Mouse (Mus musculus): ENCODE results near the gene Rapsn. TPM values are rescaled to one million over a fixed set of nuclear protein-coding genes. Genes with fewer than 3 reads are reported as not detected.

Gene Rapsn
- total and polyA plus RNA-seq, 3 experiments = 0.10 TPM; not detected in 2

GRCm38 (mm10) chr2:91023131-91023530 lies 12.3 kb upstream of the Rapsn start:
- no peak for TF ChIP-seq RAD21 (IDR thresholded peaks at IDR 0.05; ENCODE audit: low read depth, low read length)
- TF ChIP-seq NRF1 (IDR thresholded peaks at IDR 0.05; ENCODE audit: insufficient read depth, low read depth, low read length, poor library complexity, severe bottlenecking) = no peak
- no peak for TF ChIP-seq SIN3A (IDR thresholded peaks at IDR 0.05; ENCODE audit: low read length)
- TF ChIP-seq GABPA (IDR thresholded peaks at IDR 0.05; ENCODE audit: low read depth, low read length) = no peak
- no peak for TF ChIP-seq EP300 (IDR thresholded peaks at IDR 0.05; ENCODE audit: low read depth in 1 of 2, low read length in 2 of 2)
- TF ChIP-seq ZMIZ1 (IDR thresholded peaks at IDR 0.05; ENCODE audit: low read depth, low read length) = no peak
- TF ChIP-seq NELFE (IDR thresholded peaks at IDR 0.05; ENCODE audit: low read depth, low read length) = no peak
- no peak for TF ChIP-seq ELF1 (IDR thresholded peaks at IDR 0.05; ENCODE audit: low read depth, low read length)
- H3K27ac ChIP-seq (ENCODE audit: control insufficient read depth, low read depth, low read length) = no peak overlapping the region
- H3K4me3 ChIP-seq (ENCODE audit: control insufficient read depth in 1 of 2, insufficient read depth in 1 of 2, low read depth in 2 of 2, low read length in 2 of 2) = no peak overlapping the region
- no peaks in the 10 kb centered on the region for H3K27me3 ChIP-seq (ENCODE audit: control insufficient read depth in 1 of 2, insufficient read depth in 2 of 2, low read length in 2 of 2)
- H3K9ac ChIP-seq (ENCODE audit: control insufficient read depth, low read depth, low read length, poor library complexity, severe bottlenecking) = no peak overlapping the region
- no peaks in the 10 kb centered on the region for H3K79me2 ChIP-seq (ENCODE audit: control insufficient read depth, insufficient read depth, low read length, poor library complexity)
- no peak for DNase-seq (ENCODE audit: low read depth, low spot score)
- peaks cover 0 to 15% of the 10 kb centered on the region in 2 experiments; a peak in 2 of 4 replicates for H3K36me3 ChIP-seq (ENCODE audit: control insufficient read depth in 1 of 2, insufficient read depth in 2 of 2, low read length in 2 of 2)
- H3K4me1 ChIP-seq (ENCODE audit: control insufficient read depth in 1 of 2, insufficient read depth in 2 of 2, low read length in 2 of 2) = peaks cover 3 to 16% of the 10 kb centered on the region in 2 experiments
- no peaks in the 10 kb centered on the region for H3K9me3 ChIP-seq (replicated peaks; ENCODE audit: insufficient read depth, low read length)

GRCm38 (mm10) chr2:91023956-91024355 lies 11.5 kb upstream of the Rapsn start:
- no peaks in the 10 kb centered on the region for H3K9me3 ChIP-seq (replicated peaks; ENCODE audit: insufficient read depth, low read length)
- H3K9ac ChIP-seq (ENCODE audit: control insufficient read depth, low read depth, low read length, poor library complexity, severe bottlenecking) = no peak overlapping the region
- H3K27me3 ChIP-seq (ENCODE audit: control insufficient read depth in 1 of 2, insufficient read depth in 2 of 2, low read length in 2 of 2) = no peaks in the 10 kb centered on the region
- DNase-seq (ENCODE audit: low read depth, low spot score) = peak; percentile 37
- H3K36me3 ChIP-seq (ENCODE audit: control insufficient read depth in 1 of 2, insufficient read depth in 2 of 2, low read length in 2 of 2) = peaks cover 0 to 19% of the 10 kb centered on the region in 2 experiments; a peak in 2 of 4 replicates
- no peak overlapping the region for H3K4me3 ChIP-seq (ENCODE audit: control insufficient read depth in 1 of 2, insufficient read depth in 1 of 2, low read depth in 2 of 2, low read length in 2 of 2)
- TF ChIP-seq TAL1 (IDR thresholded peaks at IDR 0.05; ENCODE audit: low read length) = no peak
- TF ChIP-seq SIN3A (IDR thresholded peaks at IDR 0.05; ENCODE audit: low read length) = no peak
- TF ChIP-seq ZNF384 (IDR thresholded peaks at IDR 0.05; ENCODE audit: low read depth, low read length) = no peak
- TF ChIP-seq HCFC1 (IDR thresholded peaks at IDR 0.05; ENCODE audit: low read depth, low read length) = no peak
- peaks cover 6 to 22% of the 10 kb centered on the region in 2 experiments for H3K4me1 ChIP-seq (ENCODE audit: control insufficient read depth in 1 of 2, insufficient read depth in 2 of 2, low read length in 2 of 2)
- H3K27ac ChIP-seq (ENCODE audit: control insufficient read depth, low read depth, low read length) = no peak overlapping the region
- H3K79me2 ChIP-seq (ENCODE audit: control insufficient read depth, insufficient read depth, low read length, poor library complexity) = no peaks in the 10 kb centered on the region

GRCm38 (mm10) chr2:91025081-91025516 lies 10.3 kb upstream of the Rapsn start:
- no peak overlapping the region for H3K27ac ChIP-seq (ENCODE audit: control insufficient read depth, low read depth, low read length)
- no peak for DNase-seq (ENCODE audit: low read depth, low spot score)
- no peaks in the 10 kb centered on the region for H3K9me3 ChIP-seq (replicated peaks; ENCODE audit: insufficient read depth, low read length)
- peaks cover 0 to 19% of the 10 kb centered on the region in 2 experiments; a peak in 2 of 4 replicates for H3K36me3 ChIP-seq (ENCODE audit: control insufficient read depth in 1 of 2, insufficient read depth in 2 of 2, low read length in 2 of 2)
- H3K4me1 ChIP-seq (ENCODE audit: control insufficient read depth in 1 of 2, insufficient read depth in 2 of 2, low read length in 2 of 2) = peaks cover 6 to 22% of the 10 kb centered on the region in 2 experiments
- no peak overlapping the region for H3K9ac ChIP-seq (ENCODE audit: control insufficient read depth, low read depth, low read length, poor library complexity, severe bottlenecking)
- no peaks in the 10 kb centered on the region for H3K27me3 ChIP-seq (ENCODE audit: control insufficient read depth in 1 of 2, insufficient read depth in 2 of 2, low read length in 2 of 2)
- H3K79me2 ChIP-seq (ENCODE audit: control insufficient read depth, insufficient read depth, low read length, poor library complexity) = no peaks in the 10 kb centered on the region
- TF ChIP-seq SIN3A (IDR thresholded peaks at IDR 0.05; ENCODE audit: low read length) = no peak
- no peak for TF ChIP-seq MYB (IDR thresholded peaks at IDR 0.05; ENCODE audit: low read depth, low read length)
- no peak for TF ChIP-seq MEF2A (IDR thresholded peaks at IDR 0.05; ENCODE audit: extremely low read depth, insufficient replicate concordance, low read depth, low read length, poor library complexity, severe bottlenecking)
- no peak for TF ChIP-seq ZKSCAN1 (IDR thresholded peaks at IDR 0.05; ENCODE audit: low read depth, low read length)
- TF ChIP-seq CHD1 (IDR thresholded peaks at IDR 0.05; ENCODE audit: low read depth, low read length) = no peak
- no peak for TF ChIP-seq RCOR1 (IDR thresholded peaks at IDR 0.05; ENCODE audit: low read depth, low read length)
- TF ChIP-seq POLR2AphosphoS2 (IDR thresholded peaks at IDR 0.05; ENCODE audit: low read length) = no peak
- no peak for TF ChIP-seq NRF1 (IDR thresholded peaks at IDR 0.05; ENCODE audit: insufficient read depth, low read depth, low read length, poor library complexity, severe bottlenecking)
- TF ChIP-seq JUND (IDR thresholded peaks at IDR 0.05; ENCODE audit: low read depth, low read length) = no peak
- no peak for TF ChIP-seq RAD21 (IDR thresholded peaks at IDR 0.05; ENCODE audit: low read depth, low read length)
- no peak for TF ChIP-seq KAT2A (conservative IDR thresholded peaks at IDR 0.05; ENCODE audit: low read depth, low read length)
- no peak for TF ChIP-seq MAFK (IDR thresholded peaks at IDR 0.05; ENCODE audit: borderline replicate concordance, low read depth, low read length)
- no peak for TF ChIP-seq CTCF (IDR thresholded peaks at IDR 0.05 in 2 of 3, conservative IDR thresholded peaks at IDR 0.05 in 1 of 3; ENCODE audit: control insufficient read depth in 1 of 3, insufficient read depth in 1 of 3, low read depth in 2 of 3, low read length in 3 of 3, poor library complexity in 1 of 3, severe bottlenecking in 1 of 3)
- no peak overlapping the region for H3K4me3 ChIP-seq (ENCODE audit: control insufficient read depth in 1 of 2, insufficient read depth in 1 of 2, low read depth in 2 of 2, low read length in 2 of 2)

Data from MEL (cell line).